Mouse (Mus musculus): Measurements from ENCODE around the gene Olfr1382. TPM values are rescaled to one million over a fixed set of nuclear protein-coding genes. Genes with fewer than 3 reads are reported as not detected.

The Olfr1382 gene
- polyA plus RNA-seq, 1 experiment from 2014 or later = not detected

Other genes starting within 250 kb of the Olfr1382 start
- gene Olfr1393, start 249.9 kb upstream of the Olfr1382 start, polyA plus RNA-seq (2016; fragmentation: Nextera tagmentation; extraction: Ambion mirVana) = not detected in 2 replicates
- gene Olfr1392, start 243.0 kb upstream of the Olfr1382 start, polyA plus RNA-seq (2016; fragmentation: Nextera tagmentation; extraction: Ambion mirVana) = 0.10 TPM in 1 of 2 replicates, not detected in the other
- not detected in 2 replicates for gene Olfr10, start 223.5 kb upstream of the Olfr1382 start, polyA plus RNA-seq (2016; fragmentation: Nextera tagmentation; extraction: Ambion mirVana)
- not detected in 2 replicates for gene Olfr1391, start 205.5 kb upstream of the Olfr1382 start, polyA plus RNA-seq (2016; fragmentation: Nextera tagmentation; extraction: Ambion mirVana)
- gene Olfr1390, start 193.1 kb upstream of the Olfr1382 start, polyA plus RNA-seq (2016; fragmentation: Nextera tagmentation; extraction: Ambion mirVana) = not detected in 2 replicates
- gene Olfr1389, start 105.2 kb upstream of the Olfr1382 start, polyA plus RNA-seq (2016; fragmentation: Nextera tagmentation; extraction: Ambion mirVana) = not detected in 2 replicates
- gene Olfr1388, start 91.6 kb upstream of the Olfr1382 start, polyA plus RNA-seq (2016; fragmentation: Nextera tagmentation; extraction: Ambion mirVana) = 0.05 and 0.16 TPM in 2 replicates
- gene Olfr1387, start 72.9 kb upstream of the Olfr1382 start, polyA plus RNA-seq (2016; fragmentation: Nextera tagmentation; extraction: Ambion mirVana) = not detected in 2 replicates
- gene Olfr1386, start 63.2 kb upstream of the Olfr1382 start, polyA plus RNA-seq (2016; fragmentation: Nextera tagmentation; extraction: Ambion mirVana) = not detected in 2 replicates
- not detected in 2 replicates for gene Olfr1385, start 39.2 kb upstream of the Olfr1382 start, polyA plus RNA-seq (2016; fragmentation: Nextera tagmentation; extraction: Ambion mirVana)
- not detected in 2 replicates for gene Olfr1384, start 21.5 kb upstream of the Olfr1382 start, polyA plus RNA-seq (2016; fragmentation: Nextera tagmentation; extraction: Ambion mirVana)
- gene Olfr1383, start 8.6 kb upstream of the Olfr1382 start, polyA plus RNA-seq (2016; fragmentation: Nextera tagmentation; extraction: Ambion mirVana) = not detected in 2 replicates
- gene Olfr1381, start 15.2 kb downstream of the Olfr1382 start, polyA plus RNA-seq (2016; fragmentation: Nextera tagmentation; extraction: Ambion mirVana) = not detected in 2 replicates
- not detected in 2 replicates for gene Olfr1380, start 28.6 kb downstream of the Olfr1382 start, polyA plus RNA-seq (2016; fragmentation: Nextera tagmentation; extraction: Ambion mirVana)
- 4.3 and 5.4 TPM in 2 replicates for gene Flt4, start 81.0 kb downstream of the Olfr1382 start, polyA plus RNA-seq (2016; fragmentation: Nextera tagmentation; extraction: Ambion mirVana)
- not detected in 2 replicates for gene Scgb3a1, start 135.4 kb downstream of the Olfr1382 start, polyA plus RNA-seq (2016; fragmentation: Nextera tagmentation; extraction: Ambion mirVana)
- 57.3 and 60.8 TPM in 2 replicates for gene Cnot6, start 184.5 kb downstream of the Olfr1382 start, polyA plus RNA-seq (2016; fragmentation: Nextera tagmentation; extraction: Ambion mirVana)

All from hindbrain, embryonic 10.5 days (tissue).